Mouse (Mus musculus) stomach, postnatal 0 days (tissue): ENCODE measurements around the gene Elovl5.

Experiments
- CTCF ChIP-seq: IDR thresholded peaks from 2 replicates; pipeline ENCODE4 v1.5.1; 2016; ENCODE audit warnings: antibody characterized with exemption, low read depth, mild to moderate bottlenecking, moderate library complexity
- EP300 ChIP-seq: optimal IDR thresholded peaks from 2 replicates; pipeline ENCODE3; 2016; ENCODE audit warnings: antibody characterized with exemption

- TF ChIP-seq CTCF (no peak), EP300 (no peak)
These were observed 78.1 kb downstream of the Elovl5 start for GRCm38 (mm10) chr9:77995235-77995634.
